Mouse (Mus musculus) embryonic facial prominence, embryonic 10.5 days (tissue): ENCODE data around the gene Usp8. TPM values are rescaled to one million over a fixed set of nuclear protein-coding genes. Genes with fewer than 3 reads are reported as not detected.

Source experiments
- DNase-seq: peaks from one replicate; pipeline ENCODE4 v3.0.0-alpha.2; 2017; ENCODE audit warnings: low spot score
- H3K27ac ChIP-seq: fragments of 300-500 bp; sonication (generic); replicated peaks from 2 replicates; pipeline ENCODE4 v1.5.1; 2016; ENCODE audit warnings: mild to moderate bottlenecking
- H3K27me3 ChIP-seq: fragments of 300-500 bp; sonication (generic); replicated peaks from 2 replicates; pipeline ENCODE4 v1.6.1; 2016; ENCODE audit warnings: low read depth, mild to moderate bottlenecking; ENCODE audit not compliant: poor library complexity, severe bottlenecking
- H3K36me3 ChIP-seq: fragments of 300-500 bp; sonication (generic); replicated peaks from 2 replicates; pipeline ENCODE4 v1.6.1; 2016; ENCODE audit warnings: mild to moderate bottlenecking, moderate library complexity
- H3K4me1 ChIP-seq: fragments of 300-500 bp; sonication (generic); 2 replicates; pipeline ENCODE4 v1.6.1; 2016
- H3K4me3 ChIP-seq: fragments of 300-500 bp; sonication (generic); 2 replicates; pipeline ENCODE4 v1.5.1; 2016; ENCODE audit warnings: mild to moderate bottlenecking, moderate library complexity
- H3K9me3 ChIP-seq: fragments of 300-500 bp; sonication (generic); 2 replicates; pipeline ENCODE4 v1.6.1; 2016; ENCODE audit warnings: mild to moderate bottlenecking
- WGBS: fragments of 180-500 bp; shearing (Covaris S2); methylation state at CpG from one replicate; pipeline ENCODE4 v1.1.7; 2016; 5-methylcytosine and 5-hydroxymethylcytosine counted together
- polyA plus RNA-seq: library from polyadenylated mRNA; unstranded; fragments of >200 nt; fragmentation: Nextera tagmentation; extraction: Ambion mirVana; gene quantifications from 2 replicates; pipeline ENCODE4 v1.2.1, GENCODE M21; 2016

Gene Usp8
- polyA plus RNA-seq: 42.1 and 44.0 TPM in 2 replicates

- Histone ChIP-seq H3K4me3 (peak within 1 kb of the TSS; percentile 94), H3K9me3 (no peaks in the 10 kb centered on the region), H3K27ac (peak within 1 kb of the TSS; percentile 91), H3K4me1 (peaks cover 10% of the 10 kb centered on the region), H3K36me3 (peaks cover 3% of the 10 kb centered on the region; the same call in 1 of the 2 replicates), H3K27me3 (peaks cover 7% of the 10 kb centered on the region; the same call in 1 of the 2 replicates)
- DNase-seq: peak; percentile 98
- 3% methylated on average over 47 of the region's 47 CpGs for WGBS
Measured at GRCm38 (mm10) chr2:126706759-126707437, at the start of gene Usp8. Usp8 (plus strand) TSS chr2:126707328.

DNA sequence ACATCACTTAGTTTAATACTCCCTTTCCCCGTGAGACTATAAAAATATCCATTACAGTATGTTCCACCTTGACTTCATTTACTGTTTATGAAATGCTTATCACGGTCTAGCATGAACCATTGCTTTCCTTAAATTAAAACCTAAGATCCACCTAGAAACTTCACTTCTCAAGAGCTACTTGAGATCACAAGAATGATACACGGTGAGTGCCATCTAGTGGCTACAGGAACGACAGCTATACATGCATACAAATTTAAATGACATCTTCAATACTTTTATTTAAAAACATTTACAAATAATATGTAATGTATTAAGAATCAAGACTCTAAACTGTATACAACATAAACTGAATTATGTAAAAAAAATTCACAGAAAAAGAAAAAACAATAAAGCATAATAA lies 43.6 kb upstream of the Usp8 start:
- no peaks in the 10 kb centered on the region for H3K9me3 ChIP-seq
- peaks cover 20% of the 10 kb centered on the region for H3K36me3 ChIP-seq
- H3K4me3 ChIP-seq: no peak overlapping the region
- H3K4me1 ChIP-seq: no peaks in the 10 kb centered on the region
- DNase-seq: no peak
- no peak overlapping the region for H3K27ac ChIP-seq
- no peaks in the 10 kb centered on the region for H3K27me3 ChIP-seq
- 66% methylated on average over 4 of the region's 4 CpGs for whole genome bisulfite sequencing

- H3K4me3 ChIP-seq: no peak overlapping the region
- H3K9me3 ChIP-seq: no peaks in the 10 kb centered on the region
- DNase-seq: no peak
- H3K36me3 ChIP-seq: peaks cover 20% of the 10 kb centered on the region
- H3K27me3 ChIP-seq: no peaks in the 10 kb centered on the region
- no peak overlapping the region for H3K27ac ChIP-seq
- 91% methylated on average over 3 of the region's 3 CpGs for whole genome bisulfite sequencing
- no peaks in the 10 kb centered on the region for H3K4me1 ChIP-seq
Measured at GRCm38 (mm10) chr2:126665984-126666383, 41.1 kb upstream of the Usp8 start.

GRCm38 (mm10) chr2:126668621-126669252 lies 38.4 kb upstream of the Usp8 start:
- peaks cover 15% of the 10 kb centered on the region for H3K4me1 ChIP-seq
- WGBS: 93% methylated on average over 5 of the region's 5 CpGs
- no peak overlapping the region for H3K4me3 ChIP-seq

GRCm38 (mm10) chr2:126673317-126674242 lies 33.5 kb upstream of the Usp8 start:
- Histone ChIP-seq H3K27ac (peak overlapping the region; percentile 100), H3K4me3 (peak overlapping the region; percentile 96), H3K36me3 (peaks cover 26% of the 10 kb centered on the region), H3K9me3 (no peaks in the 10 kb centered on the region), H3K4me1 (peaks cover 25% of the 10 kb centered on the region), H3K27me3 (no peaks in the 10 kb centered on the region)
- DNase-seq: no peak
- WGBS: 74% methylated on average over 13 of the region's 13 CpGs

More at GRCm38 (mm10) chr2:126668621-126669252, 38.4 kb upstream of the Usp8 start:
- H3K27me3 ChIP-seq: no peaks in the 10 kb centered on the region
- H3K9me3 ChIP-seq: no peaks in the 10 kb centered on the region
- peaks cover 20% of the 10 kb centered on the region for H3K36me3 ChIP-seq
- no peak for DNase-seq
- no peak overlapping the region for H3K27ac ChIP-seq

GRCm38 (mm10) chr2:126674441-126675168 lies 32.5 kb upstream of the Usp8 start:
- peaks cover 25% of the 10 kb centered on the region for H3K4me1 ChIP-seq
- peak; percentile 71 for DNase-seq
- peaks cover 31% of the 10 kb centered on the region for H3K36me3 ChIP-seq
- peak overlapping the region; percentile 100 for H3K27ac ChIP-seq
- no peaks in the 10 kb centered on the region for H3K27me3 ChIP-seq
- peak overlapping the region; percentile 96 for H3K4me3 ChIP-seq
- no peaks in the 10 kb centered on the region; the same call in 1 of the 2 replicates for H3K9me3 ChIP-seq
- WGBS: under 1% methylated on average over 77 of the region's 77 CpGs

DNA sequence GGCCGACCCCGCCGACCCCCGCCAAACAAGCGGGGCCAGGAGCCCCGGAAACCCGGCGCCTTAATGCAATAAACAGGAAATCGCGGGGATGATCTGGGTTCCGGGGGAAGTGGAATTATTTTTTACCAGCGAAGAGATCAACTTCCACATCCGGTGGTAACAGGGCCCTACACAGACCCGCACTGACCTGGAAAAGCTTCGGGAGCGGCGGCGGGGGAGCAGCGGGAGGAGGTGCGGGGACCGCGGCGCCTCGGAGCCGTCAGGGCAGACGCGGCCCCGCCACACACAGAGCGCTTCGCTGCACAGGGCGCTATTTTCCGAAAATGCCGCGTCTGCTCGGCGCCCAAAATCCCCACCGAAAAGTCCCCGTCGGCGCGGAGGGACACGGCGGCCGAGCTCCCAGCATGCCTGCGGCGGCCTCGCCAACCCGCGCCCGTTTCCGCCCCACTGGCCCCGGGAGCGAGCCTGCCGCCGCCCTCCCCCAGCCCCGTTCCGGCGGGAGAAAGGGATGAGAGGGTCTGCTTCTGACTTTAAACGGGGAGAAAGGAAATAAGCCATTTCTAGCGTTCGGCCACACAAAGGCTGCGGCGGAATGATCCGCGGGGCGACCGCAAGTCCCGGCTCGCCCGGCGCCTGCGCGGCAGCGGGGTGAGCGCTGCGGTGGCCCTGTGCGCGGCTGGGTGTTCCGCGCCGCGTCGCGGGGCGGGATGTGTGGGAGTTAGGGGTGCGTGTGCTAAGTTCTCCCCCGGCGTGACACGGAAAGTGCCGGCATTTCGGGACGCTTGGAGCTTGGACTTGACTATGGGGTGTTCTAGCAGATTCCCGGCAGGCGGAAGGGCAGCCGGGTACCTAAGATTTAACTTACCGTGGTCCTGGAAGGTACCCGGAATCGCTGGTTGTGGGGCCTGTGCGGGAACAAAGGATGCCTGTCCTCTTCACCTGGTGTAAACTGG lies 31.7 kb upstream of the Usp8 start:
- Histone ChIP-seq H3K27ac (peak overlapping the region; percentile 100), H3K27me3 (no peaks in the 10 kb centered on the region), H3K36me3 (peaks cover 35% of the 10 kb centered on the region), H3K4me1 (peaks cover 25% of the 10 kb centered on the region), H3K9me3 (peaks cover 3% of the 10 kb centered on the region; the same call in 1 of the 2 replicates), H3K4me3 (peak overlapping the region; percentile 96)
- peak; percentile 91 for DNase-seq
- WGBS: under 1% methylated on average over 99 of the region's 99 CpGs

- no peaks in the 10 kb centered on the region for H3K27me3 ChIP-seq
- peaks cover 7% of the 10 kb centered on the region; the same call in 1 of the 2 replicates for H3K9me3 ChIP-seq
Measured at GRCm38 (mm10) chr2:126676122-126676515, 31.0 kb upstream of the Usp8 start, which contains the start of gene Gabpb1. Gabpb1 (minus strand) TSS chr2:126676337.

DNA sequence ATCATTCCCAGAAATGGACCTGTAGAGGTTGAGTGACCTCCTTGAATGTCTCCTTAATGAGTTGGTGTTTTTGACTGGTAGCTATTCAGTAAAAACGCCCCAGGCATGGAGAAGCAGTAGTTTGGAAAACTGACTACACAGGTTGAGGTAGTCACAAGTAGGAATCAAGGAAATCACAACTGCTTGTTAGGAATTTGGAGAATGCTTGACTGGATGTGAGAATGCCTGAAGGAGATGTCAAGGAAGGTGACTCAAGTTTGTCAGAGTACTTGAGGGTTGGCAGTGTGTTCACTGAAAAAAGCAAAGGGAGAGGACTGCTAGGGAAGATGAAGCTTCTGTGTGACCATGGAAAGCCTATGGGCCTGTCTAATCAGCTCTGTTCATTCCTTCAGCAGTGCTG lies 29.8 kb upstream of the Usp8 start:
- WGBS: 96% methylated on average over 1 of the region's 1 CpGs

More at GRCm38 (mm10) chr2:126676122-126676515, 31.0 kb upstream of the Usp8 start, which contains the start of gene Gabpb1:
- Histone ChIP-seq H3K4me1 (peaks cover 25% of the 10 kb centered on the region), H3K27ac (peak within 1 kb of the TSS; percentile 100), H3K4me3 (peak within 1 kb of the TSS; percentile 96), H3K36me3 (peaks cover 42% of the 10 kb centered on the region)
- WGBS: 29% methylated on average over 12 of the region's 12 CpGs
- DNase-seq: no peak

GRCm38 (mm10) chr2:126682333-126682732 lies 24.8 kb upstream of the Usp8 start:
- Histone ChIP-seq H3K36me3 (peaks cover 75% of the 10 kb centered on the region), H3K27ac (no peak overlapping the region), H3K9me3 (peaks cover 7% of the 10 kb centered on the region; the same call in 1 of the 2 replicates), H3K4me3 (no peak overlapping the region), H3K4me1 (no peaks in the 10 kb centered on the region), H3K27me3 (no peaks in the 10 kb centered on the region)
- WGBS: 83% methylated on average over 2 of the region's 2 CpGs
- no peak for DNase-seq

More for the DNA sequence above, 29.8 kb upstream of the Usp8 start:
- Histone ChIP-seq H3K36me3 (peaks cover 55% of the 10 kb centered on the region), H3K4me1 (peaks cover 23% of the 10 kb centered on the region), H3K27ac (no peak overlapping the region), H3K9me3 (peaks cover 7% of the 10 kb centered on the region; the same call in 1 of the 2 replicates), H3K27me3 (no peaks in the 10 kb centered on the region), H3K4me3 (peak overlapping the region; percentile 96; the same call in 1 of the 2 replicates)
- DNase-seq: no peak

- H3K4me3 ChIP-seq: no peak overlapping the region
- H3K27me3 ChIP-seq: no peaks in the 10 kb centered on the region
- H3K27ac ChIP-seq: no peak overlapping the region
- H3K4me1 ChIP-seq: no peaks in the 10 kb centered on the region
- 90% methylated on average over 1 of the region's 1 CpGs for WGBS
- DNase-seq: no peak
- H3K9me3 ChIP-seq: peaks cover 7% of the 10 kb centered on the region; the same call in 1 of the 2 replicates
- peaks cover 72% of the 10 kb centered on the region for H3K36me3 ChIP-seq
Measured at GRCm38 (mm10) chr2:126682937-126683336, 24.2 kb upstream of the Usp8 start.
